Mouse (Mus musculus) hindbrain, embryonic 16.5 days (tissue): ENCODE measurements at regions not wholly inside any gene's neighbourhood (a gene's known extent, or its start where the extent isn't known, plus 50 kb on each side); places are given as distances from the start of the nearest gene placed in this dataset.

ENCODE experiments used
- ATAC-seq: fragments of 200-750 bp; cut with Nextera tagmentation; 2 replicates; pipeline ENCODE4 v1.8.0; 2017; ENCODE audit warnings: moderate TSS enrichment, moderate library complexity
- H3K27ac ChIP-seq: fragments of 300-500 bp; sonication (generic); 2 replicates; pipeline ENCODE4 v1.5.1; 2014; ENCODE audit warnings: low read depth, mild to moderate bottlenecking, control low read depth, low read length, moderate library complexity
- H3K27me3 ChIP-seq: fragments of 300-500 bp; sonication (generic); replicated peaks from 2 replicates; pipeline ENCODE4 v1.6.1; 2014; ENCODE audit warnings: low read length; ENCODE audit not compliant: control insufficient read depth, insufficient read depth
- H3K36me3 ChIP-seq: fragments of 300-500 bp; sonication (generic); 2 replicates; pipeline ENCODE4 v1.6.1; 2014; ENCODE audit warnings: mild to moderate bottlenecking, low read length, moderate library complexity, mixed read lengths; ENCODE audit not compliant: control insufficient read depth, insufficient read depth
- H3K4me1 ChIP-seq: fragments of 300-500 bp; sonication (generic); 2 replicates; pipeline ENCODE4 v1.6.1; 2014; ENCODE audit warnings: low read depth, low read length; ENCODE audit not compliant: control insufficient read depth, insufficient read depth
- H3K4me2 ChIP-seq: fragments of 300-500 bp; sonication (generic); 2 replicates; pipeline ENCODE4 v1.6.1; 2014; ENCODE audit warnings: mild to moderate bottlenecking, low read length, control low read depth, moderate library complexity
- H3K4me3 ChIP-seq: fragments of 300-500 bp; sonication (generic); 2 replicates; pipeline ENCODE4 v1.5.1; 2014; ENCODE audit warnings: mild to moderate bottlenecking, low read length, control low read depth, moderate library complexity
- H3K9ac ChIP-seq: fragments of 300-500 bp; sonication (generic); 2 replicates; pipeline ENCODE4 v1.6.1; 2014; ENCODE audit warnings: low read depth, mild to moderate bottlenecking, control low read depth, low read length, moderate library complexity
- H3K9me3 ChIP-seq: fragments of 300-500 bp; sonication (generic); 2 replicates; pipeline ENCODE4 v1.6.1; 2014; ENCODE audit warnings: mild to moderate bottlenecking, low read length, moderate library complexity; ENCODE audit not compliant: control insufficient read depth
- WGBS: fragments of 180-500 bp; shearing (Covaris S2); extraction: QIAGEN DNeasy Blood & Tissue Kit; methylation state at CpG from one replicate; pipeline ENCODE4 v1.1.7; 2014; 5-methylcytosine and 5-hydroxymethylcytosine counted together

DNA sequence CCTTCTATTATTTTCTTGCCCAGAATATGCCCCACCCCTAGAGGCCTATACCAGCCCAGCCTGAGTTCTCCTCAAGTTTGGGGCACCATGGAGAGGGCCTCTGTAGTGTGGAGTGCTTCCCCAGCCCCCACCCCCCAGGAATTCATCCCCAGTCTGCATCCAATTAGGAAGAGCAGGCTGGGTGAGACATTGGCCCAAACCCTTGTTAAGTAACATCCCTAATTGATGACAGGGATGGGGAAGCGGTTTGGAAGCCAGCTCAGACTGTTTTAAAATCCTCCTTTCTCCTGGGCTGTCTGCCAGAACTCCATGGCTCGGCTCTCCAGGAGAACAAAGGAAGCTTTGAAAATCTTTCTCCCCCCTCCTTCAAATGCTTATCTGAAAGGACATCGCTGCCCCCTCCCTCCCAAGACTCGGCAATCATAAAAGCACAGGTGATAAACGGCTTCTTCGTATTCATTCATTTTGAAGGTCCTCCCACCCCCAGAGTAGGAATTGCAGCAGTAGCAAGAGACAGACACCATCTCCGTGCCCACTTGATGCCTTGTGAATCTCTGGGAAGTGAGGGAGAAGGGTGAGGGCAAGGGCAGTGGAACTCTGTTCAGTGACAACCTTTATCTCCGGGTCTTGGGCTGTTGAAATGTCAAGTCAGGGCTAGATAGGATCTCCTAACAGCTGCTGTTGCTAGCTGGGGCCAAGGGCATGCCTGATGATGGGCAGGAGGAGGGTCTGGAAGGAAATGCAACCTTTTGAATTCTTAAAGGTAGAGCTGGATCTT lies 280.3 kb upstream of the 4931429L15Rik start:
- H3K4me1 ChIP-seq = peaks cover 23% of the 10 kb centered on the region
- no peaks in the 10 kb centered on the region for H3K27me3 ChIP-seq
- peak overlapping the region; percentile 33; the same call in 1 of the 2 replicates for H3K4me2 ChIP-seq
- H3K9me3 ChIP-seq = no peaks in the 10 kb centered on the region
- H3K36me3 ChIP-seq = no peaks in the 10 kb centered on the region
- peak; percentile 76 for ATAC-seq
- peak overlapping the region; percentile 59; the same call in 1 of the 2 replicates for H3K27ac ChIP-seq
- H3K9ac ChIP-seq = peak overlapping the region; percentile 27; the same call in 1 of the 2 replicates
- WGBS = 14% methylated on average over 8 of the region's 8 CpGs
- H3K4me3 ChIP-seq = no peak overlapping the region

- H3K9ac ChIP-seq = no peak overlapping the region
- no peak overlapping the region for H3K4me2 ChIP-seq
- H3K27me3 ChIP-seq = no peaks in the 10 kb centered on the region
- H3K27ac ChIP-seq = no peak overlapping the region
- no peak for ATAC-seq
- H3K9me3 ChIP-seq = no peaks in the 10 kb centered on the region
- H3K4me1 ChIP-seq = peaks cover 23% of the 10 kb centered on the region
- no peak overlapping the region for H3K4me3 ChIP-seq
- no peaks in the 10 kb centered on the region for H3K36me3 ChIP-seq
- 88% methylated on average over 6 of the region's 6 CpGs for WGBS
These were observed 278.7 kb upstream of the 4931429L15Rik start for GRCm38 (mm10) chr9:46598518-46598917.

DNA sequence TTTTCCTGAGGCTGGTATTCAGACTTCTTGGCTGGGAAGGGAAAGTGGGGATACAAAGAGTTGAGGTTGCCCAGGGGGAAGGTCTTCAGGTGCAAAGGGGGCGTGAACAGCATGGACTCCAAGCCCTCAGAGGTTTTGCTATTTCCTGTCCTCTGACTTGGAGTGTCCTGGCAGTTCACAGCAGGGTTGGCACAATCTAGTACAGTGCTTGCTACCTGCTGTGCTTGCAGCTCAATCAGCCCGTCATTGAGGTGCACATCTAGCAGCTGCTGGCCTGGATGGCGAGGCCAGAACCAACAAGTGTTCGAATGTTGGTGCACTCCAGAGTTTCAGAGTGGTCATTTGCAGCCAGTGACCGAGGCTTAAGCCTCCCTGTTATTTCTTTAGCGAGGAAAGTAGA lies 273.7 kb upstream of the 4931429L15Rik start:
- no peak overlapping the region for H3K27ac ChIP-seq
- no peak for ATAC-seq
- no peaks in the 10 kb centered on the region for H3K27me3 ChIP-seq
- no peaks in the 10 kb centered on the region for H3K36me3 ChIP-seq
- no peaks in the 10 kb centered on the region for H3K9me3 ChIP-seq
- H3K9ac ChIP-seq = no peak overlapping the region
- no peaks in the 10 kb centered on the region for H3K4me1 ChIP-seq
- H3K4me3 ChIP-seq = no peak overlapping the region
- 75% methylated on average over 6 of the region's 6 CpGs for WGBS
- H3K4me2 ChIP-seq = no peak overlapping the region

DNA sequence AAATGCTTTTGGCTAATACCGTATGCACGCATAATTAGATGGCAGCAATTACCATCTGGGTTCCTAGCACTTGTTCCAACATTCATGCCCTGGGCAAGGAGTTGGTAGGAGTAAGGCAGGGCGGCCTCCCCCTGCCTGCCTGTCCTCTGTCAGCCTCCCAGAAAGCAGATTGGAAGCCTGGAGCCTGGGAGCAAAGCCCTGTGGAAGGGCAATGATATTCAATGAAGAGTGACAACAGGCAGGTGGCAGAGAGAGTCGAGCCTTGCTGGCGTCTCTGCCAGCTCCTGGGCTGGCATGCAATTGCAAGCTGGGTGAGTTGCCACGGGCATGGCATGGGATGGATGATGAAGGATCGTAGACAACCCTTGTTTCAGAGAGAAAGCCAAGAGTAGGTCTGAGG lies 273.1 kb upstream of the 4931429L15Rik start:
- Histone ChIP-seq H3K27me3 (no peaks in the 10 kb centered on the region), H3K27ac (no peak overlapping the region), H3K36me3 (no peaks in the 10 kb centered on the region), H3K4me1 (no peaks in the 10 kb centered on the region), H3K4me3 (no peak overlapping the region), H3K9me3 (no peaks in the 10 kb centered on the region), H3K4me2 (no peak overlapping the region), H3K9ac (no peak overlapping the region)
- ATAC-seq = peak; percentile 75
- 58% methylated on average over 7 of the region's 7 CpGs for WGBS

DNA sequence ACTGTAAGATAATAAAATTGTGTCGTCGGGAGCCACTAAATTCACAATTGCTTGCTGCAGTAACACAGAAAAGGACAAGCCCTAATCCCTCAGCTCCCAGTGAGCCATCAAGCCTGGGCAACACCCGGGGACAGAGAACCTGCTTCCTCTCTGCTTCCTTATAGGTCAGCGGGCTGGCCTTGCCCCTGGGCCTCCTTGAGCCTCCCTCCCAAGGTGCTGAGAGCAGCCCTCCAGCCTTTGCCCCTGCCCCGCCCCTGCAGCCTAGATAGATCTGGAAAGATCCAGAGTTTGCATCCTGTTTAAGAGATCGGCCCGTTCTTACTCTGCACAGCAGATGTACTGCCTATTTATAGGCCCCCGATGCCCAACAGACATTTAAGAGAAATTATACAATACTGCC lies 267.0 kb upstream of the 4931429L15Rik start:
- Histone ChIP-seq H3K27ac (no peak overlapping the region), H3K9me3 (no peaks in the 10 kb centered on the region), H3K27me3 (no peaks in the 10 kb centered on the region), H3K4me3 (no peak overlapping the region), H3K4me2 (no peak overlapping the region), H3K4me1 (no peaks in the 10 kb centered on the region), H3K9ac (no peak overlapping the region), H3K36me3 (no peaks in the 10 kb centered on the region)
- no peak for ATAC-seq
- WGBS = 77% methylated on average over 8 of the region's 8 CpGs

DNA sequence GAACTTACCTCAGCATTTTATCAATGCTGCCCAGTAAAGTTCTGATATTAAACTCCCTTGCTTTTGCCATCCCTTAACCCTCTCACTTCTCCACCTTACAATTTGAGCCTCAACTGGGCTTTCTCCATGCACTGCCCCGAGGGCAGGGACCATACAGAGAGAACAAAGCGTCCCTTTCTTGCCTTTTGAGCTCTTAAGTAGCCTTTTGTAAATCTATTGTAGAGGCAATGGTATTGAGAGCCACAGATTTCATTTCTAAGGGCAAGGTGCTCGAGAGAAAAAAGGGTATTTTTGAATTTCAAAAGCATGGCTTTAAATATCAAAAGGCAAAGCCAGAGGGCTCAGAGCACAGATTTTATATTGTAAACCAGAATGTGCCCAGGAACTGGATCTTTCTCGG lies 262.1 kb upstream of the 4931429L15Rik start:
- no peak overlapping the region for H3K4me2 ChIP-seq
- no peaks in the 10 kb centered on the region for H3K36me3 ChIP-seq
- H3K9me3 ChIP-seq = no peaks in the 10 kb centered on the region
- H3K4me1 ChIP-seq = no peaks in the 10 kb centered on the region
- H3K9ac ChIP-seq = no peak overlapping the region
- 20% methylated on average over 4 of the region's 4 CpGs for WGBS
- H3K4me3 ChIP-seq = no peak overlapping the region
- no peak for ATAC-seq
- no peaks in the 10 kb centered on the region for H3K27me3 ChIP-seq
- no peak overlapping the region for H3K27ac ChIP-seq

DNA sequence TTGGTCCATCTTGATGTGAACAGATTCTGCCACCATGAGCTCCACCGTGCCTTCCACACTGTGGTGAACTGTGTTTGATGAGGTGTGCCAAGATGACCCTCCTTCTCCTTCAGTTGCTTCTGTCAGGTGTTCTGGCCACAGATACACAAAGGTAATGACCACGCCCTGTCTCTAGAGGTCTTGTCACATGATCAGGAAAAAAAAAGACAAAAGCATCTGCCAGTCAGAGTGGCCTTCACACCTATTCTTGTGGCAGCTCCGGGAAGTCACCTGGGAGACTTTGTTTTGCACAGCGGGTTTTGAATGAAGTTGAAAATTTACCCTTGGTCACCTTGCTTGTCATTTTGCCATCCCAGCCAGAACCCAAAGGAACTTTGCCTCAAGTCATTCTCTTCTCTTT lies 242.5 kb upstream of the 4931429L15Rik start:
- H3K4me1 ChIP-seq = no peaks in the 10 kb centered on the region
- no peaks in the 10 kb centered on the region for H3K36me3 ChIP-seq
- H3K9ac ChIP-seq = no peak overlapping the region
- ATAC-seq = no peak
- H3K4me3 ChIP-seq = no peak overlapping the region
- no peaks in the 10 kb centered on the region; the same call in 1 of the 2 replicates for H3K27me3 ChIP-seq
- no peaks in the 10 kb centered on the region for H3K9me3 ChIP-seq
- 82% methylated on average over 4 of the region's 4 CpGs for WGBS
- no peak overlapping the region for H3K27ac ChIP-seq
- no peak overlapping the region for H3K4me2 ChIP-seq

GRCm38 (mm10) chr9:46558481-46558880 lies 238.7 kb upstream of the 4931429L15Rik start:
- Histone ChIP-seq H3K27ac (no peak overlapping the region), H3K9me3 (no peaks in the 10 kb centered on the region), H3K4me3 (no peak overlapping the region), H3K4me1 (no peaks in the 10 kb centered on the region), H3K36me3 (no peaks in the 10 kb centered on the region), H3K27me3 (no peaks in the 10 kb centered on the region), H3K4me2 (no peak overlapping the region), H3K9ac (no peak overlapping the region)
- ATAC-seq = no peak
- WGBS = 71% methylated on average over 5 of the region's 5 CpGs

- Histone ChIP-seq H3K36me3 (no peaks in the 10 kb centered on the region), H3K27ac (no peak overlapping the region), H3K4me2 (no peak overlapping the region), H3K4me1 (no peaks in the 10 kb centered on the region), H3K4me3 (no peak overlapping the region), H3K27me3 (no peaks in the 10 kb centered on the region), H3K9me3 (no peaks in the 10 kb centered on the region), H3K9ac (no peak overlapping the region)
- no peak for ATAC-seq
- 35% methylated on average over 5 of the region's 5 CpGs for WGBS
These were observed 238.0 kb upstream of the 4931429L15Rik start for GRCm38 (mm10) chr9:46557781-46558180.
